Mouse (Mus musculus) intestine, embryonic 16.5 days (tissue): ENCODE data around the gene C2. TPM values are rescaled to one million over a fixed set of nuclear protein-coding genes. Genes with fewer than 3 reads are reported as not detected.
"Not testable (repeated sequence)": the region's sequence is repeated elsewhere in the genome, so short reads cannot be mapped to it uniquely, and the experiment has no call there.

Experiments
- ATAC-seq: fragments of 200-750 bp; cut with Nextera tagmentation; 2 replicates; pipeline ENCODE4 v1.8.0; 2017; ENCODE audit warnings: moderate TSS enrichment, moderate library complexity
- H3K27ac ChIP-seq: fragments of 300-500 bp; sonication (generic); 2 replicates; pipeline ENCODE4 v1.5.1; 2014; ENCODE audit warnings: mild to moderate bottlenecking, low read length
- H3K27me3 ChIP-seq: fragments of 300-500 bp; sonication (generic); replicated peaks from 2 replicates; pipeline ENCODE4 v1.6.1; 2014; ENCODE audit warnings: low read length, control low read depth, mixed read lengths; ENCODE audit not compliant: control insufficient read depth, insufficient read depth
- H3K36me3 ChIP-seq: fragments of 300-500 bp; sonication (generic); 2 replicates; pipeline ENCODE4 v1.6.1; 2014; ENCODE audit warnings: low read length, control low read depth; ENCODE audit not compliant: control insufficient read depth, insufficient read depth
- H3K4me1 ChIP-seq: fragments of 300-500 bp; sonication (generic); 2 replicates; pipeline ENCODE4 v1.6.1; 2014; ENCODE audit warnings: low read length, control low read depth, mixed read lengths; ENCODE audit not compliant: control insufficient read depth, insufficient read depth
- H3K4me2 ChIP-seq: fragments of 300-500 bp; sonication (generic); 2 replicates; pipeline ENCODE4 v1.6.1; 2014; ENCODE audit warnings: low read depth, low read length, control low read depth
- H3K4me3 ChIP-seq: fragments of 300-500 bp; sonication (generic); 2 replicates; pipeline ENCODE4 v1.5.1; 2014; ENCODE audit warnings: mild to moderate bottlenecking, low read length
- H3K9ac ChIP-seq: fragments of 300-500 bp; sonication (generic); 2 replicates; pipeline ENCODE4 v1.6.1; 2014; ENCODE audit warnings: low read depth, low read length
- H3K9me3 ChIP-seq: fragments of 300-500 bp; sonication (generic); 2 replicates; pipeline ENCODE4 v1.6.1; 2016; ENCODE audit warnings: low read length, control low read depth; ENCODE audit not compliant: control insufficient read depth
- WGBS: fragments of 180-500 bp; shearing (Covaris S2); extraction: QIAGEN DNeasy Blood & Tissue Kit; methylation state at CpG from one replicate; pipeline ENCODE4 v1.1.7; 2014; 5-methylcytosine and 5-hydroxymethylcytosine counted together
- polyA plus RNA-seq: library from polyadenylated mRNA; unstranded; fragments of >200 nt; fragmentation: Nextera tagmentation; extraction: Ambion mirVana; gene quantifications from 2 replicates; pipeline ENCODE4 v1.2.1, GENCODE M21; 2015

The C2 gene
- polyA plus RNA-seq, 1 experiment from 2014 or later, result 26.5 TPM

DNA sequence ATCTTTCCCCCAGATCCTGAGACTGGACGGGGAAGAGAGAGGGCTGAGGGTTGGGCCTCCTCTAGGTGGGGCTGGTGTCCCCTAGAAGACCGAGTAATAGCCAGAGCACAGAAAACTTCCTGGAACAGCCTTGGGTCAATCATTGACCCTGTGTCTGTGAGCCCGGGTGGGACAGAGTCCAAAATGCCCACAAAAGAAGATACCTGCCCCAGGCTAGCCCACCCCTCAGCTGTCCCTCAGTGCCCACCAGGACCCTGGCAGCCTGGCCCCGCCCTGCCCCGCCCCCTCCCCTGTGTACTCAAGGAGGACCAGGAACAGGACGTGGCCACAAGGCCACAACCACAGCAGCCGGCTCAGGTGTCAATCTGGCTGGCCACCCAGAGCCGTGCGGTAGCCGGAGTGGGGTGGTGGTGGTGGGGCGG, 17.4 kb upstream of the C2 start:
- peak; percentile 71 for ATAC-seq
- Histone ChIP-seq H3K36me3 (peaks cover 14% of the 10 kb centered on the region), H3K27me3 (no peaks in the 10 kb centered on the region), H3K4me3 (peak overlapping the region; percentile 45), H3K4me2 (peak overlapping the region; percentile 52), H3K9ac (peak overlapping the region; percentile 71), H3K27ac (peak overlapping the region; percentile 89), H3K9me3 (no peaks in the 10 kb centered on the region), H3K4me1 (peaks cover 25% of the 10 kb centered on the region; the same call in 1 of the 2 replicates)
- WGBS, result 17% methylated on average over 11 of the region's 11 CpGs

DNA sequence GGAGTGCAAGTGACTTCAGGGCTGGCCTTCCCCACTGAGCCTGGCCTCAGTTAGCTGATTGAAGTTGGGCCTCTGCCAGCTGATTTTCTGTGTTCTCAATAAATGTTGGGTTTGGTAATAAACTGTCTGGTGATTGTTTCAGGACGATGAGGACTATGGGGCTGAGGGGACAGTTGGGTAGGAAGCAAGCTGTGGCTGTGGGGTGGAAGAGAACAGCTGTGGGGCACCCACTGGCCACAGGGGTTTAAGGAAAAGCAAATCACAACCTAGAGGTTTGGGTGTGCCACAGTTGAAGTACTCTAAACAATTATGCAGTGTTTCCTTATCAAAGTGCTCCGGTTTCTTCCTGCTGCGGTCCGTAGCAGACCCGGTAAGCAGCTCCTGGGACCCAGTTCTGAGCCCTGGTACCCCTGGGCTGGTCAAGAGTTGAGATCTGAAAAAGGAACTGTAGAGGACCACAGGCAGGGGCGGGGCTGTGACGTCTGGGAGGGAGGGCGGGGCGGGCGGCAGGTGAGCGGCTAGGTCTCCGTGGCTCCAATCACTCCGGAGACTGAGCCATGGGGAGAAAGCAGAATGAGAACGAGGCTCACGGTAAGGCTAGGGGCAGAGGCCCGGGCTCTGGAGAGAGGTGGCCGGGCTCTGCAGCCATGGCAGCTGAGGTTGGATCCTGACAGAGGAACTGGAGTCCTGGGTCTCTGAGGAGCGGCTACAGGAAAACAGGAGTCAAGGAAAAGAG, 16.0 kb upstream of the C2 start, which contains the start of gene Slc44a4:
Gene Slc44a4 (plus strand): TSS at position 537 of the 736 bp plus-strand sequence.
- Histone ChIP-seq H3K27me3 (no peaks in the 10 kb centered on the region), H3K9me3 (no peaks in the 10 kb centered on the region), H3K4me2 (peak within 1 kb of the TSS; percentile 52), H3K9ac (peak within 1 kb of the TSS; percentile 70), H3K4me1 (peaks cover 25% of the 10 kb centered on the region; the same call in 1 of the 2 replicates), H3K27ac (peak within 1 kb of the TSS; percentile 89), H3K4me3 (peak within 1 kb of the TSS; percentile 45), H3K36me3 (peaks cover 15% of the 10 kb centered on the region)
- ATAC-seq, result peak; percentile 49
- WGBS, result 30% methylated on average over 18 of the region's 18 CpGs

DNA sequence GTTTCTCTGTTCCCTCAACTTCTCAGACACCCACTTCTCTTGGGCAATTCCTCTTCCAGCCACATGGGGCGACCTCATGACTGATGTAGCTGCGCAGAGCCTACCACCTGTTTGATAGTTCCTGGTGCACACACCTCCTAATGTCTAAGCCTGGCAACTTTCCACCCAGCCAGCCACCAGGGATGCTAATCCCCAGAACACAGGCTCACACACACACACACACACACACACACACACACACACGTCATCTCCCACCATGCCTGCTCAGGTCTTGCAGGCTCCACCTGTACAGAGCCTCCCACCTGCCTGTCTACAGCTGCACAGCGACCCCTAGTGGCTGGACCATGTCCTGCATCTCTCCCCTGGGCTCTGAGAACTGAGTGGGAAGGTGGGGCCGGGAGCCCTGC, 13.9 kb upstream of the C2 start:
- Histone ChIP-seq H3K36me3 (peaks cover 33% of the 10 kb centered on the region), H3K4me1 (peaks cover 19% of the 10 kb centered on the region; the same call in 1 of the 2 replicates), H3K9me3 (no peaks in the 10 kb centered on the region), H3K27ac (no peak overlapping the region), H3K27me3 (no peaks in the 10 kb centered on the region), H3K4me3 (no peak overlapping the region), H3K4me2 (no peak overlapping the region), H3K9ac (no peak overlapping the region)
- 39% methylated on average over 5 of the region's 5 CpGs for WGBS
- ATAC-seq, result peak; percentile 43

DNA sequence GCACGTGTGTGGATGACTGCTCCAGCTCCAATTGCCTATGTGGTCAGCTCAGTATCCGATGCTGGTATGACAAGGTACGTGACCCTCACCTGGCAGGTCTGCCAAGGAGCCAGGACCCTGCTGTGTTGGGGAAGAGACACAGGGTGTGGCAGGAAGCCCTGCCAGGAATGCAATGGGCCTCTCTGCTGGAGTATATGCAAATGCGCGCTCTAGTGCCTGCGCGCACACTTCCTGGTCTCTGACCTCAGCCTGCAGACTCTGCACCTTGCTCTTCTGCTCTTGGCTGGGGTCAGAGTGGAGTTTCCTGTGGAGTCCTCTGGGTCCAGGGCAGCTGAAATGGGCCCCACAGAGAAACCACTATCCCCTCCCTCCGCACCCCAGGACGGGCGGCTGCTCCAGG, 12.9 kb upstream of the C2 start:
- 68% methylated on average over 10 of the region's 10 CpGs for WGBS
- H3K4me3 ChIP-seq, result peak overlapping the region; percentile 15; the same call in 1 of the 2 replicates
- peak; percentile 74 for ATAC-seq
- H3K9ac ChIP-seq, result peak overlapping the region; percentile 31
- peaks cover 41% of the 10 kb centered on the region for H3K36me3 ChIP-seq
- no peak overlapping the region for H3K4me2 ChIP-seq
- no peaks in the 10 kb centered on the region for H3K9me3 ChIP-seq
- H3K4me1 ChIP-seq, result peaks cover 15% of the 10 kb centered on the region; the same call in 1 of the 2 replicates
- no peaks in the 10 kb centered on the region for H3K27me3 ChIP-seq
- H3K27ac ChIP-seq, result peak overlapping the region; percentile 88

DNA sequence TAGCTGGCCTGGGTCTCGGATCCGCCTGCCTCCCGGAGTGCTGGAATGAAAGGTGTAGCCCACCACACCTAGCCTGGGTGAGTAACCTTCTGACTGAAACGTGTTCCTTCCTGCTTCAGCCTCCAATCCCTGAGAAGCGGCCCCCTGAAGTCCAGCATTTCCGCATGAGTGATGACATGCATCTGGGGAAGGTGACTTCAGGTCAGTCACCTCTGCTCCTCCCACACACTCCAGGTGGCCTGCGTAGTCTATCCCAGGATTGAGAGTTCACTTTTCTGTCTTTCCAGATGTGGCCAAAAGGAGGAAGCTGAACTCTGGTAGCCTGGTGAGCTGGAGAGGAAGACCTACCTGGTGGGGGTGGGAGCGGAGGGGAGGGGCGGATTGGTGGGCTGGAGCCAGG, 4.8 kb upstream of the C2 start:
- Histone ChIP-seq H3K9ac (0 out of 2 replicates have a peak overlapping the region, but pooled peaks have one; percentile 30), H3K27me3 (no peaks in the 10 kb centered on the region), H3K36me3 (peaks cover 32% of the 10 kb centered on the region), H3K4me1 (peaks cover 8% of the 10 kb centered on the region; the same call in 1 of the 2 replicates), H3K4me3 (no peak overlapping the region), H3K4me2 (no peak overlapping the region), H3K27ac (no peak overlapping the region), H3K9me3 (no peaks in the 10 kb centered on the region)
- no peak for ATAC-seq
- 78% methylated on average over 9 of the region's 9 CpGs for WGBS

DNA sequence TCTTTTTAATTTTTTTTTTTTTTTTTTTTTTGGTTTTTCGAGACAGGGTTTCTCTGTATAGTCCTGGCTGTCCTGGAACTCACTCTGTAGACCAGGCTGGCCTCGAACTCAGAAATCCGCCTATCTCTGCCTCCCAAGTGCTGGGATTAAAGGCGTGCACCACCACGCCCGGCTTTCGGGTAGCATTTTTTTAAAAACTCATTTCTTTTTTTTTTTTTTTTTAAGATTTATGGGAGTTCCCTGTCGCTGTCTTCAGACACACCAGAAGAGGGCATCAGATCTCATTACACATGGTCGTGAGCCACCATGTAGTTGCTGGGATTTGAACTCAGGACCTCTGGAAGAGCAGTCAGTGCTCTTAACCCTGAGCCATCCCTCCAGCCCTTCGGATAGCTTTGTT, 3.9 kb upstream of the C2 start:
- not testable (repeated sequence) for H3K27ac ChIP-seq, H3K9ac ChIP-seq, H3K27me3 ChIP-seq, H3K4me1 ChIP-seq, H3K4me3 ChIP-seq, ATAC-seq, H3K4me2 ChIP-seq, H3K9me3 ChIP-seq
- WGBS, result 85% methylated on average over 9 of the region's 10 CpGs
- H3K36me3 ChIP-seq, result peaks cover 26% of the 10 kb centered on the region

DNA sequence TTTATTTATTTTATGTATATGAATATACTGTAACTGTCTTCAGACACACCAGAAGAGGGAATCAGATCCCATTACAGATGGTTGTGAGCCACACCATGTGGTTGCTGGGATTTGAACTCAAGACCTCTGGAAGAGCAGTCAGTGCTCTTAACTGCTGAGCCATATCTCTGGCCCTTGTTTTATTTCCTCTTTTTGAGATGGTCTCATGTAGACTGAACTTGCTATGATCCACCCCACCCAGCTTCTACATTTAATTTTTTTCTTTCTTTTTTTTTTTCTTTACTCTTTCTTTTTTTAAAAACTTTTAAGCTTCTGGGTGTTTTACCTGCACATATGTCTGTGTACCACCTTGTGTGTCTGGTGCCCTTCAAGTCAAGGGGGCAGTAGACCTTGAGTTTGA, 2.8 kb upstream of the C2 start:
- peaks cover 23% of the 10 kb centered on the region for H3K36me3 ChIP-seq
- not testable (repeated sequence) for H3K27ac ChIP-seq, H3K9ac ChIP-seq, H3K4me2 ChIP-seq, H3K4me3 ChIP-seq, ATAC-seq, H3K27me3 ChIP-seq, H3K9me3 ChIP-seq
- peaks cover 16% of the 10 kb centered on the region for H3K4me1 ChIP-seq

DNA sequence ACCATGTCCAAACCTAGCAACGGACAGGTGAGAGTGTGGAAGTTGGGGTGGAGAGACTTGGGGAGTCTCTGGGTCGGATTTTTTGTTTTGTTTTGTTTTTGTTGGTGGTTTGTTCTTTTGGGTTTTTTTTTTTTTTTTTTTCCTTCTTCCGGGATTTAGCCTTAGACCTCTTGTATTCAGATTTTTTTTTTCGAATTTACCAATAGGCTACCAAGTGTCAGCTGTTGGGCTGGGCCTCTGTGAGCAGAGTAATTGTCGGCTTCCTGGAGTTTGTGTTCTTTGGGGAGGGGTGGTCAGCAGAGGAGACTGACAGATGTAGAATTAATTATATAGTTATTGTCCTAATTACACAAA, 1.8 kb upstream of the C2 start:
- Histone ChIP-seq H3K27ac (peak overlapping the region; percentile 94), H3K36me3 (peaks cover 19% of the 10 kb centered on the region), H3K4me2 (peak overlapping the region; percentile 83), H3K4me3 (peak overlapping the region; percentile 94), H3K9me3 (no peaks in the 10 kb centered on the region), H3K27me3 (no peaks in the 10 kb centered on the region), H3K4me1 (peaks cover 23% of the 10 kb centered on the region), H3K9ac (peak overlapping the region; percentile 99)
- ATAC-seq, result no peak
- WGBS, result under 1% methylated on average over 5 of the region's 5 CpGs

DNA sequence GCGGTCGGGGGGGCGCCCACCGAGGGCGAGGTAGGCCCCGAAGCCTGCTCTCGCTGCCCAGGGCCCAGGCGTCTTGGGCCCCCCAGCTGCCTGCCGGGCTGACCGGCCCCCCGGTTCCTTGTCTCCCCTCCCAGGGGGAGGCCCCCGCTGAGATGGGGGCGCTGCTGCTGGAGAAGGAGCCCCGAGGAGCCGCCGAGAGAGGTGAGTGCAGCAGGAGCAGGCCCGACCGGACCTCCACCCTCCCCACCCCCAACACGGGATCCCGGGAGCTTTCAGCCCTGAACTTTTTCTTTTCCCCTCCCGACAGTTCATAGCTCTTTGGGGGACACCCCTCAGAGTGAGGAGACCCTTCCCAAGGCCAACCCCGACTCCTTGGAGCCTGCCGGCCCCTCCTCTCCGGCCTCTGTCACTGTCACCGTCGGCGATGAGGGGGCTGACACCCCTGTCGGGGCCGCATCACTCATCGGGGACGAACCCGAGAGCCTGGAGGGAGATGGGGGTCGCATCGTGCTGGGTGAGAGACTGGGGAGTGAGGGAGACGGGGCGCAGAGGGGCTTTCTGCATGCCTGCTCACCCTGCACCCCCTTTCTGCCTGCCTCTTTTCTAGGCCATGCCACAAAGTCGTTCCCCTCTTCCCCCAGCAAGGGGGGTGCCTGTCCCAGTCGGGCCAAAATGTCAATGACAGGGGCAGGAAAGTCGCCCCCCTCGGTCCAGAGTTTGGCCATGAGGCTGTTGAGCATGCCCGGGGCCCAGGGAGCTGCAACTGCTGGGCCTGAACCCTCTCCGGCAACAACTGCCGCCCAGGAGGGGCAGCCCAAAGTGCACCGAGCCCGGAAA, 1.2 kb upstream of the C2 start:
- WGBS, result under 1% methylated on average over 40 of the region's 45 CpGs
- peak overlapping the region; percentile 94 for H3K27ac ChIP-seq
- H3K36me3 ChIP-seq, result peaks cover 19% of the 10 kb centered on the region
- H3K4me3 ChIP-seq, result peak overlapping the region; percentile 94
- no peaks in the 10 kb centered on the region for H3K9me3 ChIP-seq
- no peaks in the 10 kb centered on the region for H3K27me3 ChIP-seq
- peak overlapping the region; percentile 99 for H3K9ac ChIP-seq
- peak overlapping the region; percentile 83 for H3K4me2 ChIP-seq
- peak; percentile 14; the same call in 1 of the 2 replicates for ATAC-seq
- H3K4me1 ChIP-seq, result peaks cover 23% of the 10 kb centered on the region
